Mouse (Mus musculus) layer of hippocampus, postnatal 25 days (tissue): ENCODE results near the gene Aqp6. TPM values are rescaled to one million over a fixed set of nuclear protein-coding genes. Genes with fewer than 3 reads are reported as not detected.

Source experiments
- DNase-seq, 2 experiments: peaks; one replicate each; pipeline ENCODE4 v3.0.0; 2022; ENCODE audit warnings: mixed read lengths in 2 of 2, low spot score in 1 of 2; ENCODE audit errors: extremely low spot score in 1 of 2
- total RNA-seq, 2 experiments: library from RNA; stranded (reverse); gene quantifications; 2 replicates each; pipeline ENCODE4 v1.2.3; 2021

Gene Aqp6
- not detected for total RNA-seq

DNA sequence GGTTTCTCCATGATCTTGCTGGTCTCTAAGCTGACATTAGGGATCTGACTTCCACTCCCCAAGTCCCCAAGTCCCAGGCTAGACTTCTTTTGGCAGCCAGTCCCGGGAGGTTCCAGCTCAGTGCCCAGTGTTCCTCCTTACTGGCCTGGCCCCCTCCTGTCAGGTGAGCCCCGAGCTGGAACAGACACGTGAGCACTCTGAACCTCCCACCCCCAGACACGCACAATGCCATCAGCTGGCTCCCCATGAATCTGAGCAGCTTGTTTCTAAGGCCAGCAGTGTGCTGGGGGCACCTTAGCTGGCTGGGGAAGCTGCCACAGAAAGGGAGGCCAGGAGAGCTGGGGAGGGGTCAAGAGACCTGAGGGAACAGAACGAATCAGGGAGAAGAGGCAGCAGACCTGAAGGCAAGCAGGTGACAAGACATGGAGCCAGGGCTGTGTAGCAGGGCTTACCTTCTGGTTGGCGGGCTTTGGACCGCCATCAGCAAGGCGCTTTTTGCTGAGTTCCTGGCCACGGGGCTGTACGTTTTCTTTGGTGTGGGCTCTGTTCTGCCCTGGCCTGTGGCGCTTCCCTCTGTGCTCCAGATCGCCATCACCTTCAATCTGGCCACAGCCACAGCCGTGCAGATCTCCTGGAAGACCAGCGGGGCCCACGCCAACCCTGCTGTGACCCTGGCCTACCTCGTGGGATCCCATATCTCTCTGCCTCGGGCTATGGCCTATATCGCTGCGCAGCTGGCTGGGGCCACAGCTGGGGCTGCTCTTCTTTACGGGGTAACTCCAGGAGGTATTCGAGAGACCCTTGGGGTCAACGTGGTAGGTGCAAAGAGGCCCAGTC, at the start of gene Aqp6:
TSS of gene Aqp6 (plus strand) at position 415 of the 837 bp plus-strand sequence.
- DNase-seq = no peak

DNA sequence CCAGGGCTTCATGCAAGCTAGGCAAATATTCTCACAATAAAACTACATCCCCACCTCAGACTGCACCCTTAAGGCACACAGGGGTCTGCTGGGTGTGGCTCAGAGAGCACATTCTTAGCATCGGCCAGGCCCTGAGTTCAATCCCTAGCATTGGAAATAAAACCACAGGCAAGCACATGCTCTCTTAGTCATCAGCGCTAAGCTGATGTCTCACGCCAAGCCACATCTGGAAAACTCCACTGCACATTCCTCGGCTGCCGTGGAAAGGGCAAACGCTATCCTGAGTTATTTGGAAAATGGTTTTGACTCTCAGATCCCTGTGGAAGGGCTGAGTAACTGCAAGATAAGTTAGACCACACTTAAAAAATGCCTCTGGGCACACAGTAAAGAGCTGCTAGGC, 47.4 kb upstream of the Aqp6 start:
- DNase-seq = no peak

DNA sequence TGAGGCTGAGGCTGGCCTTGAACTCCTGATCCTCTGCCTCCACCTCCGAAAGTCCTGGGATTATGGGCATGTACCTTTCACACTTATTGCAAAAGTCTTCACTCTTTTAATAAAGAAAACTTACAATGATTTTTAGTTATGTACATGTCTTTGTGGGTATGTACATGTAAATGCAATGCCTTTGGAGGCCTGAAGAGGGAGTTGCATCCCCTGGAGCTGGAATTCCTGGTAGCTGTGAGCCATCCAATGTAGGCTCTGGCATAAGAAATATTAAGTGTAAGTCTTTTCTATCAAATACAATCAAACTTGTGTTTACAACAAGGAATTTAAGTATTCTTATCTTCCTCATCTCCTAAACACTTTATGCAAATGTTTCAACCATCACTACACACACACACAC, 42.3 kb upstream of the Aqp6 start:
- DNase-seq = no peak

DNA sequence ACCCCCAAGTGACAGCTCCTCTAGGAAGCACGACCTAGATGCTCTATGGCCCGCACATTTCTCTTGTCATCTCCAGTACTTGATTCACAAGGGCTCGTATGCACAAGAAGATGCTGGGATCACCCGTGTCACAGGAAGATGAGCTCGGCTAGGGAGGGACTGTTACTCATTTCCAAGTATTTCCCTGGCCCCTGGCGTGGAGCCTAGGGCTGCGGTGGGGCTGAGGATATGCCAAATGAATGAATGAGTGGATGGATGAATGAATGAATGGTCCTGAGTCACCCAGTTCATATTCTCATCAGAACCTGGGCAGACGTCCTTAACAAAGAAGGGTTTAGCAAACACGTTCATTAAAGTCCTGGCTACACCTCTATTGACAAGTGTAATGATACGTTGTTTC, 41.0 kb upstream of the Aqp6 start:
- no peak for DNase-seq

DNA sequence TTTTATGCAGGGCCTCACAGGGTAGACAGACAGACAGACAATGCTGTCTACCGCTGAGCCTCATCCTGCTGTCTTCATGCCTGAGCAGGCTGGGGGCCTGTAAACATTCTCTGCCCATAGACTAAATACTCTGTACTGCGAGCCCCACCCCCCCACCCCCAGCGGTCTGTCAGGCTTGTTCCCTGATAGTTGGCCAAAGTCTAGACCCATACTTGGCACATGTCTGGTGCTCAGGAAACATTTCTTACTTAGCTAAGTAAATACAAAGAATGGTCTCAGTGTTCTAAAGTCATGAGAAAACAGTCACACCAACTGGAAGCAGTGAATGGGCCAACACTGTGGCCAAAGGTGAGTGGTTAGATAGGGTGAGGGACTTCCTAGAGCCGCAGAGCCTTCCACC, 33.8 kb upstream of the Aqp6 start:
- DNase-seq = no peak

DNA sequence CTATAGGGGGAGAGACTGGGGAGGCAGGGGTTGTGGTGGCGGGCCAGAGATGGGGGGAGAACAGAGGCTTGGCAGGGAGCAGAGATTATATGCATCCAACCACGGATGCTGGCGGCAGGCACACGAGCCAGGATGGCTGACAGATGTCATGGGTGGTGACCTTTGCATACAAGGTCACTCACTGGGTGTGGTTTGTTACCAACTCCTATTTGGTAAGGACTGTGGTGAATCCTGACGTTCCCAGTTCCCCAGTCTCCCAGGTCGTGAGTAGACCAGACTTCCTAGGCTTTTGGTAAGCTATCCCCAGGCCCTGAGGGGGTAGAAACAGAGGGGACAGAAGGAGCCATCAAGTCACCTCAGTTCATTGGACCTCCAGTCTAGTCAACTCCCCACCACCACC, 32.5 kb upstream of the Aqp6 start:
- no peak for DNase-seq

DNA sequence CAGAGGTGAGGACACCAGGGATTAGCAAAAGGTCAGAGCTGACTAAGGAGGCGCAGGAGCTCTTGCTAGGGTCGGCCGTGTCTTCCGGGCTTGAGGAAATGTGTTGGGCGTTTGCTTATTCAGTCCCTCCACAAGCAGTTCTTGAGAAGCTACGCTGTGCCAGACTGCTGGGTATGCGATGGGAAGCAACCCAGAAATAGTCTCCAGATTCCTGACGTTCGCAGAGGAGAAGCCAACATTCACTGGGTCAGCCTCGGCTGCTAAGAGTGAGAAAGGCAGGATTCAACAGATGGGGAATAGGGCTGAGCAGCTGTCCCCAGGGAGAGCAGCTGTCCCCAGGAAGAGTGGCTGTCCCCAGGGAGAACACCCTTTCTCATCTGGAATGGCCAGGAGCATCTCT, 32.1 kb upstream of the Aqp6 start:
- DNase-seq = no peak

DNA sequence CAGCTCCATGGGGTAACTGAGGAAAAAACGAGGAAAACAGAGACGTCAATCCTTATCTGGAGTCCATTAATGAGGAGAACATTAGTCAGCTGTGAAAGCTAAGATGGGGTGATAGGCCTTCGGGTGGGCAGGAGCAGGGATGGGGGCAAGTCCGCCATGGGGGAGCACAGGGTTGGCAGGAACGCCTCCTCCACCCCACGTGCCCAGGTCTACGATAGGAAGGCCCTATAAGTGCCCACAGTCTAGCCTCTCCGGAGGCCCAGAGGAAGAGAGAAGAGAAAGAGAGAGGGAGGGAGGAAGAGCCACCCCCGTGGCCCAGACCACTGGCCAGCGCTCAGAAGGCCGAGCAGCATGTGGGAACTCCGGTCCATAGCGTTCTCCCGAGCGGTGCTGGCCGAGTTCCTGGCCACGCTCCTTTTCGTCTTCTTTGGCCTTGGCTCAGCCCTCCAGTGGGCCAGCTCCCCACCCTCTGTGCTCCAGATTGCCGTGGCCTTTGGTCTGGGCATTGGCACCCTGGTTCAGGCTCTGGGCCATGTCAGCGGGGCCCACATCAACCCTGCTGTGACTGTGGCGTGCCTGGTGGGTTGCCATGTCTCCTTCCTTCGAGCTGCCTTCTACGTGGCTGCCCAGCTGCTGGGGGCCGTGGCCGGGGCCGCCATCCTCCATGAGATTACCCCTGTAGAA, 22.3 kb upstream of the Aqp6 start, which contains the start of gene Aqp2:
TSS of gene Aqp2 (plus strand) at position 254 of the 684 bp plus-strand sequence.
- DNase-seq = no peak

DNA sequence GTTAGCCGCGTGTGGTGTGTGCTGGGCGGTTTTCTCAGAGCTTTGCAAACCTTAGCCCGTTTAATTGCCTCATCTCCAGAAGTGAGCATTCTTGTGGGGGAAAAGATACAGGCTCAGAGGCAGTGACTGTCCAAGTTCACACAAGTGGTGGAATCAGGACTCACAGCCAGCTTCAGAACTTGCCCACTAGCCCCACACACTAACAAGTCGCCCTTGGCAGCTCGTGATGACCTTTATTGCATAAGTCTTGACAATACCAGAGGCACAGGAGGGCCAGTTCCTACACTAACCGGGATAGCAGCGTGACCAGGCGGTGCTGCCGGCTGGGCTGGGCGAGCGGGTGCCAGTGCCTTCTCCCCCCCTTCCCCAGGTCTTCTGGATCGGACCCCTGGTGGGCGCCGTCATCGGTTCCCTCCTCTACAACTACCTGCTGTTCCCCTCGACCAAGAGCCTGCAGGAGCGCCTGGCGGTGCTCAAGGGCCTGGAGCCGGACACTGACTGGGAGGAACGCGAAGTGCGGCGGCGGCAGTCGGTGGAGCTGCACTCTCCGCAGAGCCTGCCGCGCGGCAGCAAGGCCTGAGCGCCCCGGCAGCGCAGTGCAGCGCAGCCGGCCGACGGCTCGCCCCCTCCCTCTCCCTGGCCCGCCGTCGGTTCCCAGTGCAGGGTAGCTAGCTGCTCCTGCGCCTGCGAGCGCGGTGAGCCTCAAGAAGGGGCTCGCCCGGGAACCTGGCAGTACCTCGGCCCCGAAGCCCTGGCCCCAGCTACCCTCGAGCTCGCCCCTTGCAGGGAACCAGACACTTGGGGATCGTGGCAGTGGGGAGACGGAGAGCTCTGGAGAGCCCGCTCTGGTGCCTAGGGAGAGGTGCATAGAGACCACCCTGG, 17.5 kb upstream of the Aqp6 start:
- no peak for DNase-seq

DNA sequence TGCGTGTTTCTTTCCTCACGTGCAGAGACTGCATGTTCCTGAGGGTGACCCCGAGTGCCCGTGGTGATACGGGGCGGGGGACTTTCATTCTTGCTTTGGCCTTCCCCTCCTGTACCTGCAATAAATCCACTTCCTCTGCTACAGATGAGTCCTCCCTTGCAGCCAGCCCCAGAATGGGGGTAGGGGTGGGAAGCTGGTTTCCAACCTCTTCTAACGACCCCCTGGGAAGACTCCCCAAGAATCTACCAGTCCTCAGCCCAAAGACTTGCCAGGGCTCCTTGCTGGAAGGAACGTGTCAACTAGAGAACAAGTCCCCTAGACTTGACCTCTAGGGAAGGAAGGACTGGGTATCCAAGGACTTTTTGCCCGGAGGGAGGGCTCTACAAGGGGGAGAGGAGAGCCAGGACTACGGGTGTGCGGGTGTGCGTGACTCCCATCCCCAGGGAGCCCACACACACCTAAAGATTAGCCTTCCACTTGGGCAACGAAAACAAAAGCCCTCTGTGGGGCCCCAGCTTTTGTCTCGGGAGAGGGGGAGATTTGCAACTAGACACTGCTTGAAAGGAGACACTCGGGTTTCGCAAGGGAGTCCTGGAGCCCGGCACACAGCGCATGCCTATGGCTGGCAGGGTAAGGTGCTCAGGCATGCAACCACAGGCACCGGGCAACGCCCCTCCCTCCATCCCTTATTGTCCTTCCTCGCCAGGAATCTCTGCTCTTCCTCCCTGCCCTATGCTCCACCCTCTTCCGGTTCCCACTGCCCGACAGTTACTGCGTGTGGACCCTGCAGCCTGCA, 16.6 kb upstream of the Aqp6 start:
- DNase-seq = no peak

DNA sequence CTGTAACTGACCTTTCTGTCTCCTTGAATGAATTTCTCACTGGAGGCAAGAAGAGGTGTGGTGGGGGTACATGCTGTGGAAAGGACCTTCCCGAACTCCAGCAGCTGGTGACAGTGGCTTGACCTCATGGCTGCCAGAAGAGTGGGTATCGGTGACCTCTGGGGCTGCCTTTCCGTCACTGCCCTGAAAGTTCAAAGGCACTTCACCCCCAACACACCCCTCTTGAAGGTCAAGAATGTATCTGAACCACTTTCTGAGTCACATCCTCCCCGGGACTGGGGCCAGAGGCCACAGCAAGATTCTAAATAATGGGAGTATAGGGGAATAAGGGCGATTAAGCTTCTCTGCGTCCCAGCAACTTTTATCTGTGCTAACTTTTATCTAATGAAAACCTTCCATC, 15.5 kb upstream of the Aqp6 start:
- no peak for DNase-seq

DNA sequence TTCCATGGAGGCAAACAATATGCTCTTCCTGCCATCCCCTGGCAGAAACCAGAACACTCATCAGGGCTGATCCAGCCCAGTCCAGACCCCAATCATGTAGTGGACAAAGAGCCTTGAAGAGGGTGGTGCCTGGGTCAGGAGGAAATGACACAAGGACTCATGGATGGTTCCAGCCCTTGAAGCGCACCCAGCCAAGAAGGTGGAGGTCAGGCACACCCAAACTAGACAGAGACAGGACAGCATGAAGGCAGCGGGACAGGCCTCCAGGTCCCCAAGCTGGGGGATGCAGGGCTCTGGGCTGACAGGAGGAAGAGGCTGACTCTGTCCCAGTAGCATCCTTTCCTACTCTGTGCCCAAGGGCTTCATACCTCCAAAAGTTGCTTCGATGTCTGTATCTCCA, 14.7 kb upstream of the Aqp6 start:
- DNase-seq = no peak

DNA sequence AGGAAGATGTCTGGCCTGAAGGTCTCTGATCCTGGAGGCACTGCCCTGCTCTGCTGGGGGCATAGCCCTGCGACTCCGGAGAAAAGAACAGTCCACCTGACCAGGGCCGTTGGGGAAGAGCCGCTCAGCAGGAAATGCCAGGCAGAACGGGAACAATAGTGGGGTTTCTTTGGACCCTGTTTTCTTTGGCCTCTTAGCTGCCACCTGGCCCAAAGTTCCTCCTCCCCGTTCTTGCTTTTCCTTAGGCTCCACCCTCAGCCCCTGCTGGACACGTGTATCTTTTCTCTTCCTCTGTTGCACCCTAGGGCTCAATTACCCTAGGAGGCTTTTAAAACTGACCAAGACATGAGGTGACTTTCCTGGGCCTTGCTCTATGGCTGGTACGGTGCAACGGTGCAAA, 12.0 kb upstream of the Aqp6 start:
- no peak for DNase-seq

DNA sequence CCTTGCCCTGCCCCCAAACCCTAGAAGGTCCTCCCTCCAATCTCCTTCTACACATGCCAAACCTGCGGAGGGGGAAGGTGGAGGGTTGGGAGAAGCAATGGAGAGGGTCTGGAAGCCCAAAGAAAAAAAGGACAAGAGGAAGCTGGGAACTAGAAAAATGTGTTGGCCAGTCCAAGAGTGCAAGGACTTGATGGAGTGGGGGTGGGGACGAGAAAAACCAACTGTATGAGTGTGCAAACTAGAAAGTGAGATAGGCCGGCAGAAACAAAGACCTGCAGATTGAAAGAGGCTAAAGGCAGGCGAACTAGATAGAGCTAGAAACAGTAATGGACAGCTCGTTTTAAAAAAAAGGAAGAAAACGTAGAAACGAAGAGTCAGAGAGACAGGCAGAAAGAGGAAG, 11.5 kb upstream of the Aqp6 start:
- DNase-seq = no peak

DNA sequence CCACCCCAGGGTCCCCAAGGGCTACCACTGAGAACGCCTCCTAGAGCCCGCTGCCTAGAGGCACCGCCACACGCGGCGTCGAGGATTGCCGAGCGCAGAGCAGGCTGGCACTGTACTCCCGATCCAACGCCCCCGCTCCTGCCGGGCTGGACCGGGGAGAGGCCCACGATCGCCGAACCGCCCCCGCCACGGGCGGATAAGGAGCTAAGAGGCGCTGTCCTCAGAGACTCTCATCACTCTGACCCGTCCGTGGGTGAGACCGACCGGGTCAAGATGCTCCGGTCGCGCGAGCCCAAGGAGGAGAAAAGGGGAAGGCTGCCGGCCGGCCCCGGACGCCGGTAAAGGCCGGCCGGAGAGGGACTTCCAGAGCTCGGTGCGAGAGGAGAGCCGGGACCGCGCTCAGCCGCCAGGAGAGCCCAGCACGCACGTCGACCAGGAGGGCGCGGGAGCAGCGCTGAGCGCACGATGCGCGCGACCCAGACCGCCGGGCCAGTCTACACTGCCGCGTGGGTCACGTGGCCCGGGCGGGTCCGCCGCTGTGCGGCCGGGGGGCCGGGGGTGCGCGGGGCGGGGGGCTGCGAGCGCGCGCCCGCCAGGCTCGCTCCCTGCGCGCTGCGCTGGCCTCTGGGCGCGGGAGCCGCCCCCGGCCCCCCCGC, 10.6 kb upstream of the Aqp6 start, which contains the start of gene Aqp5:
TSS of gene Aqp5 (plus strand) at position 354 of the 656 bp plus-strand sequence.
- DNase-seq = no peak

DNA sequence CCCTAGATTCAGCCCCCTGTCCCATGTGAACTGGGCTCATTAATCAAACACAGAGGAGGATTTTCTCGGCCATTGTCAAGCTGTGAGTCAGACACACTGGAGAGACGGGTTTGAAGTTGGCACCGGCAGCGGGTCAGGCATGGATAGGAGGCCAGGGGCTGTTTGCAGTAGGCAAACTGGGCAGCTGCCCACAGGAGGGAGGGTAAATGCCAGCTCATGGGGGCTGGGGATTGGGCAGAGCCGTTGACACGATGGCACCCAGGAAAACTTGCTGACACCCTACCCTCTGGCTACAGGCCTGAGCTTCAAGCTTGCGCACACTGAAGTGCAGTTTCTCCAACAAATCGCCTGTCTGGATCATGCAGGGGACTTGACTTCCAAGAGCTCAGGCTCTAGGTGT, 9.0 kb upstream of the Aqp6 start:
- DNase-seq = no peak

DNA sequence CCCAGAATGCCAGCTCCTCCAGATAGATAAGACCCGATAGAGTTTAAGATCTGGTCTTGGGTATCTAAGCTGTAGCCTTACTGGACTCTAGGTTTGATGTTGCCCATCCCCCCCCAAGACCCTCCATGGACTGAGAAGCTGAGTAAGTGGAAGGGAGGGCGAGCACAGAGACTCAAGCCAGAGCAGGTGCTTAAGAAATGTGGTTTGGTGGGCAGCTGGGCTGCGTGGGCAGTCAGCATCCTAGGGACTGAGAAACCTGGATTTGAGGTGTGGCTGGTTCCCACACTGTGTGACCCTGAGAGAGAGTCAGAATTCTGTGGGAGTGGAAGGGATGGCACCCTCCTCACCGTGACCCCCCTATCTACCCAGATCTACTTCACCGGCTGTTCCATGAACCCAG, 8.3 kb upstream of the Aqp6 start:
- DNase-seq = no peak

DNA sequence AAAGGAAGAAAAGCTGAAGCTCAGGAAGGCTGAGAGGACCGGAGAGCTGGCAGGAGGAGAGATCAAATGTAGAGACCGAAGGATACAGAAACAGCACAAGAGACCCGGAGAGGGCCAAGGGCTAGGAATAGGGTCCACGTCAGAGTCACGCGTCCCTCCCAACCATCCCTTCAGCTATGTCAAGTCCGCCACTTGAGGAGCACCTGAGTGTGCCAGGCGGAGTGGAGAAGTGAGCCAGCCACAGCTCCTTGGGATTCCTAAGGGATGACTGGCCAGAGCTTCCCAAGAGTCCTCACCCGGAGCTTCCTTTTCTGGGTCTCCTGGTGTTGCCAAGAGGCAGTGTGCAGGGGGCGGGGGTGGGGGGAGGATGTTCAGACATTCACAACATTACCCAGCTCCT, 6.2 kb upstream of the Aqp6 start:
- no peak for DNase-seq

DNA sequence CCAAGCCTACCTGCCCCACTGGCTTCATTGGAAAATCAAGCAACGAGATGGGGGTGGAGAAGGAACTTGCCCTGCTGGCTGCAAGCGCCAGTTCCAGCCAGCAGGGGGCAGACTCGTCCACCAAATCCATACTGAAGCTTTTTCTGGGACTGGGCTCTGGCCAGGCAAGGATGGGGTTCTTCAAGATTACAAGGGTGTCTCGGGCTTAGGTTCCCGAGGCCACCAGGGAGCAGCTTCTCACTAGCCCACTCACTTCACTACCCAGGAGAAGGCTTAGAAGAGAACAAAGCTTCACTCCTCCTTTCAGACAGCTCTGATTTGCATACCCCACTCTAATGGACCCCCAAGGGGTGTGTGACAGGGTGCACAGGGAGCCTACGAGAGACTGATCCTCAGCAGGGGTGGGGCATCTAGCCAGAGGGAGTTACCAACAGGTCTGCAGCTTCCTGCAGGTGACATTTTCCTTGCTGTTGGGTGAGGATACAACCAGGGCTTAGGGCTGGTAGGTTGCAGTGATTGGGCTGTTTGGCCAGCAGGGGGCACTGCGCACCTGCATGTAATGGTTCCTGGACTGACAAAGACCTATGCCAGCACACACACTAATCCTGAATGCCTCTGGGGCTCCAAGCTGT, 5.0 kb upstream of the Aqp6 start:
- peak; percentile 90 for DNase-seq
